ENCODE assay signal across 9 mouse cellular contexts in genomic region chr11:20247146-20247855, GRCm38 (mm10). TPM values are rescaled to one million over a fixed set of nuclear protein-coding genes. Genes with fewer than 3 reads are reported as not detected.
DNase-seq lines count a peak whose midpoint lies in the region; ATAC-seq and TF ChIP-seq lines count a peak whose summit lies in the region.
"Had no signal": no experiment of that assay in that cellular context is flagged by ENCODE, and none has a peak within 500 bp of the region (broad histone marks: within the 10 kb centered on the region; RNA-seq: fewer than 3 reads in every experiment).

No protein-coding gene starts in this region.

- DNase-seq in gastrocnemius, adult 2 months: no peak
- no peak for DNase-seq in gastrocnemius, postnatal 36 days
- no peak for DNase-seq in left cerebral cortex, adult 2 months (ENCODE audit: extremely low spot score in 1 of 2, low spot score in 2 of 2)
- no peak for DNase-seq in left cerebral cortex, adult 9 months (ENCODE audit: low spot score in 2 of 2)
- no peak for DNase-seq in forebrain, embryonic 14.5 days (ENCODE audit: low spot score)
- no peak for DNase-seq in midbrain, embryonic 14.5 days
- DNase-seq in adrenal gland, adult 18-20 months (ENCODE audit: low spot score in 2 of 2): no peak
- DNase-seq in left cerebral cortex, adult 18-20 months (ENCODE audit: low spot score in 2 of 2): no peak
- DNase-seq: gastrocnemius, postnatal 10 days had no signal

- intact Hi-C loops in gastrocnemius, adult 2 months (cut with DNase I): loop anchor here (5.0 kb wide), 3 partner anchors 45 to 495 kb away; partner anchors contain the start of genes Aftph and Rab1a
- intact Hi-C loops in gastrocnemius, postnatal 36 days (cut with DNase I): loop anchor here (5.0 to 10.0 kb wide), 3 partner anchors 45 to 388 kb away; partner anchors contain the start of gene Rab1a
- intact Hi-C loops in left cerebral cortex, adult 2 months (cut with DNase I): loop anchor here (5.0 kb wide), 3 partner anchors 45 to 115 kb away; partner anchors contain the start of genes Rab1a and Slc1a4

- WGBS in forebrain, embryonic 14.5 days: 87% methylated on average over 8 of the region's 8 CpGs
- 52% methylated on average over 8 of the region's 8 CpGs for WGBS in midbrain, embryonic 14.5 days

- H3K9me3 ChIP-seq in forebrain, embryonic 14.5 days (replicated peaks; ENCODE audit: control insufficient read depth, low read length): no peaks in the 10 kb centered on the region
- H3K9me3 ChIP-seq in midbrain, embryonic 14.5 days (ENCODE audit: control insufficient read depth, low read length): no peaks in the 10 kb centered on the region

- TF ChIP-seq CTCF in gastrocnemius, adult 2 months (IDR thresholded peaks at IDR 0.05): no peak
- TF ChIP-seq CTCF in left cerebral cortex, adult 2 months (IDR thresholded peaks at IDR 0.05): no peak

- no peak for ATAC-seq in forebrain, embryonic 14.5 days
- ATAC-seq in midbrain, embryonic 14.5 days (ENCODE audit: low FRiP score, low TSS enrichment): no peak

- peak overlapping the region; percentile 24; the same call in 1 of the 2 replicates for H3K27ac ChIP-seq in gastrocnemius, adult 2 months
- H3K27ac ChIP-seq in left cerebral cortex, adult 2 months: peak overlapping the region; percentile 61; the same call in 1 of the 2 replicates
- no peak overlapping the region for H3K27ac ChIP-seq in forebrain, embryonic 14.5 days (ENCODE audit: low read depth, low read length)
- H3K27ac ChIP-seq in midbrain, embryonic 14.5 days (replicated peaks; ENCODE audit: low read depth, low read length): no peak overlapping the region

- no peak overlapping the region for H3K4me3 ChIP-seq in gastrocnemius, adult 2 months
- no peak overlapping the region for H3K4me3 ChIP-seq in left cerebral cortex, adult 2 months
- H3K4me3 ChIP-seq in forebrain, embryonic 14.5 days (ENCODE audit: low read depth, low read length): no peak overlapping the region
- H3K4me3 ChIP-seq in midbrain, embryonic 14.5 days (replicated peaks; ENCODE audit: low read depth, low read length): no peak overlapping the region

- H3K9ac ChIP-seq in forebrain, embryonic 14.5 days (ENCODE audit: low read length): no peak overlapping the region
- no peak overlapping the region for H3K9ac ChIP-seq in midbrain, embryonic 14.5 days (replicated peaks; ENCODE audit: low read length)

- H3K4me1 ChIP-seq in forebrain, embryonic 14.5 days (ENCODE audit: control insufficient read depth, insufficient read depth, low read length): peaks cover 15% of the 10 kb centered on the region
- H3K4me1 ChIP-seq in midbrain, embryonic 14.5 days (ENCODE audit: control insufficient read depth, insufficient read depth, low read length): peaks cover 13% of the 10 kb centered on the region

- peak overlapping the region; percentile 91; the same call in 1 of the 2 replicates for H3K4me2 ChIP-seq in forebrain, embryonic 14.5 days (ENCODE audit: low read length)
- H3K4me2 ChIP-seq in midbrain, embryonic 14.5 days (ENCODE audit: low read length): peak overlapping the region; percentile 90; the same call in 1 of the 2 replicates

- H3K36me3 ChIP-seq in forebrain, embryonic 14.5 days (ENCODE audit: control insufficient read depth, insufficient read depth, low read length): peaks cover 22% of the 10 kb centered on the region; the same call in 1 of the 2 replicates
- H3K36me3 ChIP-seq in midbrain, embryonic 14.5 days (ENCODE audit: control insufficient read depth, insufficient read depth, low read length): no peaks in the 10 kb centered on the region

- H3K27me3 ChIP-seq in forebrain, embryonic 14.5 days (replicated peaks; ENCODE audit: control insufficient read depth, insufficient read depth, low read length): no peaks in the 10 kb centered on the region
- no peaks in the 10 kb centered on the region for H3K27me3 ChIP-seq in midbrain, embryonic 14.5 days (ENCODE audit: control insufficient read depth, insufficient read depth, low read length)

RNA-seq across cellular contexts. Expression of gene Cep68, which starts 1.9 kb away (rescaled TPM):
- total RNA-seq in gastrocnemius, adult 2 months (2021): 10 to 100 TPM; 30.8 to 36.1 TPM
- 10 to 100 TPM; 26.9 to 30.0 TPM for total RNA-seq in gastrocnemius, postnatal 36 days (2021)
- 10 to 100 TPM; 31.5 to 32.5 TPM for total RNA-seq in left cerebral cortex, adult 2 months (2021)
- polyA plus RNA-seq in forebrain, embryonic 14.5 days (2014; fragmentation: Nextera tagmentation; extraction: Ambion mirVana): 24.9 and 27.9 TPM in 2 replicates
- polyA plus RNA-seq in midbrain, embryonic 14.5 days (2014; fragmentation: Nextera tagmentation; extraction: Ambion mirVana): 16.9 and 29.5 TPM in 2 replicates
- total RNA-seq in adrenal gland, adult 18-20 months (2021): 10 to 100 TPM; 18.9 to 20.9 TPM
- total RNA-seq in left cerebral cortex, adult 18-20 months (2021): 10 to 100 TPM; 30.7 to 30.9 TPM

RNA-seq across cellular contexts. Expression of gene Rab1a, which starts 46.1 kb away (rescaled TPM):
- total RNA-seq in gastrocnemius, adult 2 months (2021): 10 to 100 TPM; 88.6 to 95.4 TPM
- total RNA-seq in gastrocnemius, postnatal 36 days (2021): 10 to 100 TPM; 78.3 to 88.9 TPM
- total RNA-seq in left cerebral cortex, adult 2 months (2021): 100 to 1,000 TPM; 183 to 193 TPM
- 230 and 259 TPM in 2 replicates for polyA plus RNA-seq in forebrain, embryonic 14.5 days (2014; fragmentation: Nextera tagmentation; extraction: Ambion mirVana)
- polyA plus RNA-seq in midbrain, embryonic 14.5 days (2014; fragmentation: Nextera tagmentation; extraction: Ambion mirVana): 289 and 293 TPM in 2 replicates
- total RNA-seq in adrenal gland, adult 18-20 months (2021): 100 to 1,000 TPM; 179 to 185 TPM
- total RNA-seq in left cerebral cortex, adult 18-20 months (2021): 100 to 1,000 TPM; 189 to 193 TPM

Comparison
In these comparisons a context has a peak if more than half of its experiments do, and no peak if none do; other contexts are left out.
1. H3K27ac ChIP-seq: peak in gastrocnemius, adult 2 months (single experiment) and left cerebral cortex, adult 2 months (single experiment); none in forebrain, embryonic 14.5 days (single experiment) and midbrain, embryonic 14.5 days (single experiment).